Mouse (Mus musculus) forebrain, embryonic 16.5 days (tissue): ENCODE measurements around the gene Efna5. TPM values are rescaled to one million over a fixed set of nuclear protein-coding genes. Genes with fewer than 3 reads are reported as not detected.

Experiments used
- ATAC-seq: fragments of 200-750 bp; cut with Nextera tagmentation; 2 replicates; pipeline ENCODE4 v1.8.0; 2017; ENCODE audit warnings: mild to moderate bottlenecking, moderate library complexity
- H3K27ac ChIP-seq: fragments of 300-500 bp; sonication (generic); 2 replicates; pipeline ENCODE4 v1.5.1; 2014; ENCODE audit warnings: low read length, control low read depth
- H3K27me3 ChIP-seq: fragments of 300-500 bp; sonication (generic); replicated peaks from 2 replicates; pipeline ENCODE4 v1.6.1; 2014; ENCODE audit warnings: low read length; ENCODE audit not compliant: control insufficient read depth, insufficient read depth
- H3K36me3 ChIP-seq: fragments of 300-500 bp; sonication (generic); 2 replicates; pipeline ENCODE4 v1.6.1; 2014; ENCODE audit not compliant: control insufficient read depth, insufficient read depth
- H3K4me1 ChIP-seq: fragments of 300-500 bp; sonication (generic); replicated peaks from 2 replicates; pipeline ENCODE4 v1.6.1; 2014; ENCODE audit warnings: low read length; ENCODE audit not compliant: control insufficient read depth, insufficient read depth
- H3K4me2 ChIP-seq: fragments of 300-500 bp; sonication (generic); 2 replicates; pipeline ENCODE4 v1.6.1; 2014; ENCODE audit warnings: mild to moderate bottlenecking, low read length, control low read depth
- H3K4me3 ChIP-seq: fragments of 300-500 bp; sonication (generic); replicated peaks from 2 replicates; pipeline ENCODE4 v1.5.1; 2014; ENCODE audit warnings: mild to moderate bottlenecking, low read length, control low read depth
- H3K9ac ChIP-seq: fragments of 300-500 bp; sonication (generic); replicated peaks from 2 replicates; pipeline ENCODE4 v1.6.1; 2014; ENCODE audit warnings: low read depth, low read length, control low read depth
- H3K9me3 ChIP-seq: fragments of 300-500 bp; sonication (generic); 2 replicates; pipeline ENCODE4 v1.6.1; 2016; ENCODE audit warnings: low read length; ENCODE audit not compliant: control insufficient read depth
- WGBS: fragments of 180-500 bp; shearing (Covaris S2); extraction: QIAGEN DNeasy Blood & Tissue Kit; methylation state at CpG from one replicate; pipeline ENCODE4 v1.1.7; 2014; 5-methylcytosine and 5-hydroxymethylcytosine counted together
- polyA plus RNA-seq: library from polyadenylated mRNA; unstranded; fragments of >200 nt; fragmentation: Nextera tagmentation; extraction: Ambion mirVana; gene quantifications from 2 replicates; pipeline ENCODE4 v1.2.1, GENCODE M21; 2015

Gene Efna5
- polyA plus RNA-seq, 1 experiment from 2014 or later, result 22.4 TPM

DNA sequence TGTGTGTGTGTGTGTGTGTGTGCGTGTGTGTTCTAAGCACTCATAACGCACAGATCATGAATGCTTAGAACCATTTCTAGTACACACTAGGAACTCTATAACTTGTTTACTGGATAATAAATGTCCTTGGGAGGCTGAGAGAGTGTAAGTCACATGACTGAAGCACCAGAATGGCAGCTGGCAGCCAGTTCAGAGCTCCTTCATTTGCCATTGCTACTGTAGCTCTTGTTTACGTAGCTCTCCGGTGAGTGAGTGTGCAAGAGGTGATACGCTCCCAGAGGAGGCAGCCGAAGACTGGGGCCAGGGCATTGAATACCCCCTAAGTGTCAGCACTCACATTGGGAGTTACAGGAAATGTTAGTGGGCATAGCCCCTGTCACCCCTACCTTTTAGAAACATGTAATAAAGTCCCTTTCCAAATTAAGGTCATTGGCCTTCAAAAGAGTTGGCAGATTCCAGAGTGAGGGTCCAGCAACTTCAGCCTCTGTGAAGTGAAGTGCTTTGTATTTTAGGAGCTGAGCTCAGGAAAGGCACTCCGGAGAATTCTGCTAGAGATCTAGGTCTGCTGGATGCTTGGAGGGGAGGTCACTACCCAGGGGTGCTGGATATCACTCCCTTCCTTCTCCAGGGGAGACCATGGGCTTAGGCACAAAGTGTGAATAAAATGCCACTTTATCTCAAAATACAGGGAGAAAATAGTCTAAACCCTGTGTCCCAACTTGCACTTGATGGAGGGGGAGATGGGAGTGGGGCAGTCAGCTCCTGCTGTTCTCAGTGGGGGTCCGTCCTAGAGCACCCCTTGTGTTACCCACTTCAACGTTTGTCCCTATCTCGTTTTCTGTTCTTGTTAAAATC, 289.3 kb downstream of the Efna5 start:
- WGBS, result 41% methylated on average over 10 of the region's 10 CpGs
- no peak overlapping the region for H3K4me2 ChIP-seq
- no peaks in the 10 kb centered on the region for H3K36me3 ChIP-seq
- peaks cover 3% of the 10 kb centered on the region; the same call in 1 of the 2 replicates for H3K9me3 ChIP-seq
- H3K27ac ChIP-seq, result no peak overlapping the region
- H3K4me1 ChIP-seq, result peaks cover 16% of the 10 kb centered on the region
- H3K9ac ChIP-seq, result no peak overlapping the region
- H3K4me3 ChIP-seq, result no peak overlapping the region
- ATAC-seq, result peak; percentile 69
- H3K27me3 ChIP-seq, result no peaks in the 10 kb centered on the region

DNA sequence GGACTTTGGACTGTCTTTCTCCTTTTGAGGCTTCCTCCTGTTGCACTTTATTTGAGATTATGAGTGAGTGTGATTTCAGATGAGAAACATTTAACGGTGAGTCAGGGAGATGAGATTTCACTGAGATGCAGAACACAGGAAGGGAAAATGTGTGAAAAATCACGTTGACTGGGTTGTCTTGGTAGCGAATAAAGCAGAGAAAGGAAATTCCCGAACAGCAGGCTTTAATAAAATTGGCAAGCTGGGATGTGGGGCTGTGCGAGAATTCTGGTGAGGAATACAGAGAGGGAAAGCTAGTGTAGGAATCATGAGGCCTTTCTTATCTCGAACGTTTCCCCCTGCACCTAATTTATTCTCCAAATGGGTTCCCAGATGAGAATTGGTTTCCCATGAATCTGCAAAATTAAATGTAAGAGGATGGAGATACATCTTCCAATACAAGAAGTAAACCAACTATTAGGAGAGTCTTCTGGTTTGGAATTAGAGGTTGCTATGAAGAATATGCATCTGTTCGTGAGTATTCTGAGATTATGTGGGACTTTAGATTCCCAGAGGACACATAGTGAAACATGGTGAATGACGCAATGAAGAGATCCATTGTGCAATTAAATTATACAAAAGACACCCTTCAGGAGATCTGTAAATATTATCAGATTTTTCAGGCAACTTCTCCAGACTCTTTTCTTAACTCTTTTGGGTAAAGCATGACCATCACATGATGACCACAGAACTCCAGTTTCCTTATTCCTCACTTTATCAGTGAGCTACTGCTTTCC, 290.2 kb downstream of the Efna5 start:
- Histone ChIP-seq H3K36me3 (no peaks in the 10 kb centered on the region), H3K27ac (no peak overlapping the region), H3K4me3 (no peak overlapping the region), H3K27me3 (no peaks in the 10 kb centered on the region), H3K4me1 (peaks cover 16% of the 10 kb centered on the region), H3K9me3 (peaks cover 3% of the 10 kb centered on the region; the same call in 1 of the 2 replicates), H3K4me2 (no peak overlapping the region), H3K9ac (no peak overlapping the region)
- WGBS, result 54% methylated on average over 9 of the region's 9 CpGs
- no peak for ATAC-seq

DNA sequence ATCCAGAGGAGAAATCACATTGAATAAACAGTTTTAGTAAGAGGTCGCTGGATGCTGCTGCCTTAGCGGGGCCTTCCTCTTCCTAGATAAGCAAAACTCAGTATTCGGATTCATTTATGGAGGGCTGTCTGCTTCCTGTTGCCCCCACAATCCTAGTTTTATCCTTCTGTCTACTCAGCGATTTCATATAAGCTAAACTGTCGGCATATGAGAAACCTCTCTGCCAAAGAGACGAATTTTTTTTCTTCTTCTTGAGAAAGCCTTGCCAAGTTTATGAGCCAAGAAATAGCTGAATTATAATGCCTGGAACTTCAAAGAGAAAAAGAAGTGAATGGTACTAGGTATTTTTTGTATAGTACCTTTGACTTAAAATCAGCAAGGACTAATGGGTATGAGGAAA, 301.0 kb downstream of the Efna5 start:
- Histone ChIP-seq H3K4me1 (0 out of 2 replicates have a peak, but pooled peaks cover 4% of the 10 kb centered on the region), H3K4me2 (0 out of 2 replicates have a peak overlapping the region, but pooled peaks have one; percentile 10), H3K9ac (no peak overlapping the region), H3K27ac (peak overlapping the region; percentile 12; the same call in 1 of the 2 replicates), H3K36me3 (no peaks in the 10 kb centered on the region), H3K9me3 (no peaks in the 10 kb centered on the region), H3K4me3 (no peak overlapping the region), H3K27me3 (no peaks in the 10 kb centered on the region)
- WGBS, result 60% methylated on average over 6 of the region's 6 CpGs
- peak; percentile 61 for ATAC-seq

DNA sequence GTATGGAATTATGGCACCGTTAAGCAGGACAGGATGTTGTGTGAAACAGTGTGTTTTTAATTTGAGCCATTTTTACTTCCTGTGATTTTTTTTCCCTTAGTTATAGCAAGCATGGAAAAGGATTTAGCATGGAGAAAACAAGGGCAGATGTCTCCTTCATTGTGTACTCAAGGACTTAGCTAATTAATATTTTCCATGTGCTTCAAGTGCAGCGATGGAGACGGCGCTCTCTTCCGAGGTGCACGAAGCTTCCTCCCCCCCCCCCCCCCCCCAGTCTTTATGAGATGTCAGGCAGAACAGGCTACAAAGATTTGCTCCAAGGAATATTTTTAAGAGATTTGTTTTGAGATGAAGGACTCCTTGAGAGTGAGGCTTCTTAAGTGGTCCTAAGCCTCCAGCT, 301.5 kb downstream of the Efna5 start:
- peak; percentile 45 for ATAC-seq

DNA sequence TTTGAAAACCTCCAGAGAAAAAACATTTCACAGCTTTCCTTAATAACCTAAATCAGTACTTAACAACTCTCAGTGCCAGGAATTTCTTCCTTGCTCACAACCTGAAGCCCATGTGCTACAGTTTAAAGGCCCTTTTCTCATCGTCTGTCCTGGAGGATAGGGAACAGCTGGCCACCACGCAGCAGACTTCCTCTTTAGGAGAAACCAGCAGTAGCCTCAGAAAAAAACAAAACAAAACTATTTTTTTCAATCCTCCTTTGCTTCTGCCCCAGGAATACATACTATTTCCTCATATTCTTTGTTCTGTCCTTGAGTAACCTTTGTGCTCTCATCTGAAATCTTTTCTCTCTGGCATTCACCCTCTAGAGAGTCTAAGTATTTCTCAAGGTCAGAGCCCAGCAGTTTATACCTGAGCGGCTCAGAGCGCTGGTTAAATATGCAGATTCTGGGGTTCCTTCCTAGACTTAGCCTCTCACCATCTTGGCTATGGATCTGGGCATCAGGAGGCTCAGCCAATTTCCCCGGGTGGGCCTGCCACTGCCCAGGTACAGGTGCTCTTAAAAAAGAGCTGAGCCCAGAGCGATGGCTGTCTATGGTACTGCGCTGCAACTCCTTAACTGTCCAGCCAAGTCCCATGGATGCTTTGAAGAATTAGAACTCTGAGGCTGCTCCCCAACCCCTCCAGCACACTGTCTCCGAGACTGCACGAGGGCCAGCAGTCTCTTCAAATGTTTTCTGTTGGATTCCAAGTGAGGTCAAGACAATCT, 306.4 kb downstream of the Efna5 start:
- Histone ChIP-seq H3K4me3 (no peak overlapping the region), H3K4me1 (0 out of 2 replicates have a peak, but pooled peaks cover under 1% of the 10 kb centered on the region), H3K9ac (no peak overlapping the region), H3K27me3 (no peaks in the 10 kb centered on the region), H3K9me3 (no peaks in the 10 kb centered on the region), H3K36me3 (no peaks in the 10 kb centered on the region), H3K27ac (no peak overlapping the region), H3K4me2 (no peak overlapping the region)
- no peak for ATAC-seq
- 89% methylated on average over 9 of the region's 9 CpGs for WGBS

More for the DNA sequence above, 301.5 kb downstream of the Efna5 start:
- 0 out of 2 replicates have a peak, but pooled peaks cover 4% of the 10 kb centered on the region for H3K4me1 ChIP-seq
- no peak overlapping the region for H3K9ac ChIP-seq
- 44% methylated on average over 6 of the region's 6 CpGs for WGBS
- no peaks in the 10 kb centered on the region for H3K9me3 ChIP-seq
- no peaks in the 10 kb centered on the region for H3K36me3 ChIP-seq
- no peak overlapping the region for H3K4me3 ChIP-seq
- 0 out of 2 replicates have a peak overlapping the region, but pooled peaks have one; percentile 10 for H3K4me2 ChIP-seq
- no peaks in the 10 kb centered on the region for H3K27me3 ChIP-seq
- no peak overlapping the region for H3K27ac ChIP-seq

DNA sequence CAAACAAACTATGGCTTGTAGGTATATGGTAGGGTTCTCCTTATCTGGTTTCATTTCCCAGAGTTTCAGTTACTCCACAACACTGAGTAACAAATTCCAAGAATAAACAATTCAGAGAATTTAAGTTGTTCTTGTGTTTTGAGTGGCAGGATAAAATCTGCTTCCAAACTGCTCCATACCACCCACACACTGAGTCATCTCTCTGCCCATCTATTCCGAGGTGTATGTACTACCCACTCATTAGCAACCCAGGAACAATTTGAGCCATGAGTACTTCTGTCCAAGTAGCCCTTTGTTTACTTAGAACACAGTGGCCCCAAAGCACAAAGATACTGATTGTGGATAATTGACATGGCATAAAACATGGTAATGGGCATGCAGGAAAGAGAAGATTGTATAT, 311.0 kb downstream of the Efna5 start:
- Histone ChIP-seq H3K27ac (no peak overlapping the region), H3K4me1 (0 out of 2 replicates have a peak, but pooled peaks cover 2% of the 10 kb centered on the region), H3K9ac (no peak overlapping the region), H3K4me3 (no peak overlapping the region), H3K9me3 (no peaks in the 10 kb centered on the region), H3K36me3 (no peaks in the 10 kb centered on the region), H3K4me2 (no peak overlapping the region), H3K27me3 (no peaks in the 10 kb centered on the region)
- no peak for ATAC-seq
- WGBS, result 59% methylated on average over 1 of the region's 1 CpGs

DNA sequence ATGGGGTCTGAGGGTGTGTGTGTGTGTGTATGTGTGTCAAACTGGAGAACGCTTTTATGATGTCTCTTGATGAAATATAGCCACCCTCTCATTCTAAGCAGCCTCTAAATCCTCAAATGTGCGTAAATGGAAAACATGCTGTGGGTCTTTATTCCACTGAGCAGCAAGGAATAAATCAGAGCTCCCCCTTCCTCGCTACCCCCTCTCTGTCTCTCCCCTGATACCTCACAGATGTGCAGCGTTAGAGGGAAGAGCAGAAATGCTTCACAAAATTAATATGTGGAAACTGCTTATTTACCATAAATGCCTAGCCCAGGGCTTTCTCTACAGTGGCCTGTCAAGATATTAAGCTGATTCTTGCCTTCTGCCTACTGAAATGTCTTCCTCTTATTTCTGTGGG, 313.1 kb downstream of the Efna5 start:
- Histone ChIP-seq H3K27ac (no peak overlapping the region), H3K36me3 (no peaks in the 10 kb centered on the region), H3K9me3 (no peaks in the 10 kb centered on the region), H3K9ac (no peak overlapping the region), H3K4me2 (no peak overlapping the region), H3K4me3 (no peak overlapping the region), H3K27me3 (no peaks in the 10 kb centered on the region), H3K4me1 (0 out of 2 replicates have a peak, but pooled peaks cover 2% of the 10 kb centered on the region)
- 74% methylated on average over 4 of the region's 4 CpGs for WGBS
- ATAC-seq, result no peak

DNA sequence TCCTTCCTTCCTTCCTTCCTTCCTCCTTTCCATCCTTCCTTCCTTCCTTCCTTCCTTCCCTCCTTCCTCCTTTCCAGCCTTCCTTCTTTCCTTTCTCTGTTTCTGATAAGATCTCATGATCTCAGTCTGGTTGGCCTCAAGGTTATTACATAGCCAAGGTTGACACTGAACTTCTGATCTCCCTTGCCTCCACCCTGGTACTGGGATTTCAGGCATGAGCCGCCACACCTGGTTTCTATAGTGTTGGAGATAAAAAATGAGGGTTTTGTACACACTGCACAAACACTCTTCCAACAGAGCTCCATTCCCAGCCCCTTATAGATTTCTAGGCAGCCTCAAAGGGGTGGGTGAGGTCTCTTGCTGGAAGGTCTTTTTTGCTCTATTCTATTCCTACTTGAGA, 315.5 kb downstream of the Efna5 start:
- Histone ChIP-seq H3K27me3 (no peaks in the 10 kb centered on the region), H3K4me3 (no peak overlapping the region), H3K36me3 (no peaks in the 10 kb centered on the region), H3K9ac (no peak overlapping the region), H3K27ac (no peak overlapping the region), H3K9me3 (no peaks in the 10 kb centered on the region), H3K4me2 (no peak overlapping the region), H3K4me1 (0 out of 2 replicates have a peak, but pooled peaks cover 2% of the 10 kb centered on the region)
- no peak for ATAC-seq
- 89% methylated on average over 1 of the region's 1 CpGs for WGBS
